Mouse (Mus musculus) ES-Bruce4 (cell line): ENCODE data around the gene Dgkq. TPM values are rescaled to one million over a fixed set of nuclear protein-coding genes. Genes with fewer than 3 reads are reported as not detected.

Experiments used
- H3K27ac ChIP-seq: 2 replicates; pipeline ENCODE4 v1.5.1; 2012; ENCODE audit warnings: low read length, inconsistent platforms; ENCODE audit not compliant: insufficient read depth
- H3K27me3 ChIP-seq: 2 replicates; pipeline ENCODE4 v1.6.1; 2012; ENCODE audit warnings: mild to moderate bottlenecking, low read length, inconsistent platforms; ENCODE audit not compliant: control insufficient read depth, poor library complexity, insufficient read depth, severe bottlenecking
- H3K36me3 ChIP-seq: 2 replicates; pipeline ENCODE4 v1.6.1; 2012; ENCODE audit warnings: inconsistent platforms, mild to moderate bottlenecking, low read length, moderate library complexity; ENCODE audit not compliant: control insufficient read depth, poor library complexity, insufficient read depth, severe bottlenecking
- H3K4me1 ChIP-seq: one replicate; pipeline ENCODE4 v1.8.1; 2011; ENCODE audit warnings: low read length; ENCODE audit not compliant: control insufficient read depth, insufficient read depth
- H3K4me3 ChIP-seq: 2 replicates; pipeline ENCODE4 v1.5.1; 2011; ENCODE audit warnings: low read depth, mild to moderate bottlenecking, low read length
- H3K9ac ChIP-seq: 2 replicates; pipeline ENCODE4 v1.6.1; 2012; ENCODE audit warnings: low read depth, mild to moderate bottlenecking, inconsistent platforms; ENCODE audit not compliant: poor library complexity, severe bottlenecking
- H3K9me3 ChIP-seq: replicated peaks from 2 replicates; pipeline ENCODE4 v1.6.1; 2012; ENCODE audit warnings: mild to moderate bottlenecking, low read length, inconsistent platforms; ENCODE audit not compliant: control insufficient read depth, poor library complexity, insufficient read depth, severe bottlenecking
- CTCF ChIP-seq: IDR thresholded peaks from one replicate; pipeline ENCODE4 v1.8.1; 2011; ENCODE audit warnings: low read depth, low read length
- EP300 ChIP-seq: IDR thresholded peaks from 2 replicates; pipeline ENCODE4 v1.6.1; 2011; ENCODE audit warnings: low read depth, low read length; ENCODE audit not compliant: insufficient read depth
- POLR2A ChIP-seq: IDR thresholded peaks from one replicate; pipeline ENCODE4 v1.8.1; 2011; ENCODE audit warnings: low read length; ENCODE audit not compliant: insufficient read depth
- polyA plus RNA-seq: library from polyadenylated mRNA; stranded (reverse); fragments of >200 nt; gene quantifications from 2 replicates; pipeline ENCODE4 v1.2.4, GENCODE M21; 2011; ENCODE audit warnings: low read depth; ENCODE audit not compliant: missing spikeins, insufficient read depth, insufficient read length

Dgkq gene
- polyA plus RNA-seq, 1 experiment, result 6.5 TPM

- TF ChIP-seq EP300 (no peak), CTCF (no peak), POLR2A (no peak)
- Histone ChIP-seq H3K4me3 (peak overlapping the region; percentile 52), H3K27ac (no peak overlapping the region), H3K4me1 (no peaks in the 10 kb centered on the region), H3K9ac (peak overlapping the region; percentile 35), H3K9me3 (no peaks in the 10 kb centered on the region), H3K36me3 (no peaks in the 10 kb centered on the region), H3K27me3 (no peaks in the 10 kb centered on the region)
Observed at GRCm38 (mm10) chr5:108677605-108678295, 8.3 kb upstream of the Dgkq start.

- peak; percentile 33 for TF ChIP-seq CTCF
- no peak for TF ChIP-seq POLR2A
- TF ChIP-seq EP300, result no peak
- H3K27me3 ChIP-seq, result no peaks in the 10 kb centered on the region
- no peaks in the 10 kb centered on the region for H3K4me1 ChIP-seq
- H3K36me3 ChIP-seq, result no peaks in the 10 kb centered on the region
- peak overlapping the region; percentile 35 for H3K9ac ChIP-seq
- no peaks in the 10 kb centered on the region for H3K9me3 ChIP-seq
- peak overlapping the region; percentile 52 for H3K4me3 ChIP-seq
- no peak overlapping the region for H3K27ac ChIP-seq
Observed at GRCm38 (mm10) chr5:108676772-108677498, 7.5 kb upstream of the Dgkq start.

- H3K9me3 ChIP-seq, result no peaks in the 10 kb centered on the region
- TF ChIP-seq EP300 (no peak), CTCF (no peak), POLR2A (no peak)
- H3K4me1 ChIP-seq, result no peaks in the 10 kb centered on the region
- H3K4me3 ChIP-seq, result no peak within 1 kb of the TSS
- H3K9ac ChIP-seq, result no peak within 1 kb of the TSS
- H3K27me3 ChIP-seq, result no peaks in the 10 kb centered on the region
- no peak within 1 kb of the TSS for H3K27ac ChIP-seq
- no peaks in the 10 kb centered on the region for H3K36me3 ChIP-seq
Observed at GRCm38 (mm10) chr5:108675251-108675816, 5.9 kb upstream of the Dgkq start, which contains the start of gene Slc26a1. TSS of gene Slc26a1 (minus strand) at chr5:108675569.

GRCm38 (mm10) chr5:108674624-108675023 is 5.2 kb upstream of the Dgkq start:
- H3K27me3 ChIP-seq, result no peaks in the 10 kb centered on the region
- H3K36me3 ChIP-seq, result no peaks in the 10 kb centered on the region
- H3K9ac ChIP-seq, result no peak overlapping the region
- TF ChIP-seq POLR2A (no peak), CTCF (no peak), EP300 (no peak)
- H3K27ac ChIP-seq, result no peak overlapping the region
- H3K4me3 ChIP-seq, result no peak overlapping the region
- H3K4me1 ChIP-seq, result peaks cover 2% of the 10 kb centered on the region
- H3K9me3 ChIP-seq, result no peaks in the 10 kb centered on the region

GRCm38 (mm10) chr5:108671757-108672156 is 2.3 kb upstream of the Dgkq start:
- peaks cover 2% of the 10 kb centered on the region for H3K4me1 ChIP-seq
- no peaks in the 10 kb centered on the region for H3K9me3 ChIP-seq
- H3K4me3 ChIP-seq, result no peak overlapping the region
- H3K36me3 ChIP-seq, result no peaks in the 10 kb centered on the region
- H3K27ac ChIP-seq, result no peak overlapping the region
- TF ChIP-seq CTCF (peak; percentile 53), EP300 (no peak)
- no peaks in the 10 kb centered on the region for H3K27me3 ChIP-seq
- H3K9ac ChIP-seq, result no peak overlapping the region

GRCm38 (mm10) chr5:108670785-108671184 is 1.3 kb upstream of the Dgkq start:
- Histone ChIP-seq H3K4me3 (no peak overlapping the region), H3K4me1 (peaks cover 2% of the 10 kb centered on the region), H3K27me3 (no peaks in the 10 kb centered on the region), H3K36me3 (no peaks in the 10 kb centered on the region), H3K9me3 (no peaks in the 10 kb centered on the region), H3K27ac (no peak overlapping the region), H3K9ac (no peak overlapping the region)
- TF ChIP-seq EP300, result no peak
- peak; percentile 51 for TF ChIP-seq CTCF
- TF ChIP-seq POLR2A, result no peak
